Mouse (Mus musculus): ENCODE measurements around the gene Dpyd.

Gene Dpyd

DNA sequence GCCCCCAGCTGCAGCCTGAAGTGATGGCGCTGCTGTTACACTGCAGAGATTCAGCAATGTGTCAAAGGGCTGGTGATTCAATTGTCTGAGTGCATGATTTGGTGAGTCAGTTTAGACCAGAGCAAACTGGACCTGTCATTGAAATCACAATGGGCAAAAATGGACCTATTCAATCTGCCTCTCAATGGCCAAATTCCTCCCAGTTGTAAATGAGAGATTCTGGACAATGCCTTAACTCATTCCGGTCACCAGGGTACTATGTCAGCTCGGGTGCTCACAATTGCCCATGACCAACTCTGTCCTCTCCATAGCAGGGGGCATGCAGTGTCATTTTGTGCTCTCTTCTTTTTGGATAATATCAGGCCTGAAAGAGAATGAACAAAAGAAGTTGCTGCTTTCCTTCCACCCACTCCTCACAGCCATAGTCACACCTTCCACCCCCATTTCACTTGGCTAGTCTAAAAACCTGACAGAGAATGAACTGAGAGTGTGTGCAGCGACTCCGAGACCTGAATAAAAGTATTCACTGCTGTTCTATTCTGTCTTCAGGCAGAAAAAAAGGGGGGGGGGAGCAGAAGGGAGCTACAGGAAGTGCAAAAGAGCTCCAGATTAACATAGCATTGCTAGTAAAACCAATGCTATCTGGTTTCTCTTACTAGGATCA, 533.4 kb downstream of the Dpyd start:
- DNase-seq (ENCODE audit: low read depth, low spot score), result no peak

DNA sequence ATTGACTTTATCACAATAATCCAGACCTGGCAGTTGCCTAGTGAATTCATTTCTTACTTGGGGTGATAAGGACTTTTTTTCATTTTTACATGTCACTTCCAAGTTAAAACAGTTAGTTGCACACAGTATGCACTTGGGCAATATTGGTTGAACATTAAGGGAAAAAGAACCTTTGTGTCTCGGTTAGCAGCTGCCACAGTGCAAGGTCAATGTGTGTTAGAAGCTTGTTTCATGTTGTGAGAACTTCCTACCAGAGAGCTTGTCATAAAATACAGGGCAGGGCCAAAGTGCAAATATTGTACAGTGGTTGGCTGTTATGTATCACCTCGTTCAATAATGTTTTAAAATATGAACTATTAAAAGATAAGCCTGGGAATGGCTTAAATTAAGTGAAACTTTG, 564.1 kb downstream of the Dpyd start:
- DNase-seq (ENCODE audit: low read depth, low spot score), result no peak

DNA sequence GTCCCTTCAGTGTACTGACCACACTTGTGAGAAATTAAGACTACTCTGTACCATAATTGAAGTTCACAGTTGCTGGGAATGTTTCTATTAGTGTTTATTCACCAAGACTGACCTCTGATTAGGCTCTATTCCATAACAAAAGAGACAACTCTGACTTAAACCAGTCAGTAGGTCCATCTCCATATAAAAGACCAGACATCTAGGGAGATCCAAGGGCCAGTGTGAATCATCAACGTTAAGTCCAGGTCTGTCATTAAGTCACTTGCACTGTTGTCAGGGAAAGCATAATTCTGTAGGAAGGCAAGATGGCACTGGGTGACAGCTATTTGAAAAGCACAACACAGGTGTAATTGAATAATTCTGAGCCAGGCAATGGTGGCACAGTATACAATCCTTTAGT, 566.1 kb downstream of the Dpyd start:
- DNase-seq (ENCODE audit: low read depth, low spot score), result no peak

DNA sequence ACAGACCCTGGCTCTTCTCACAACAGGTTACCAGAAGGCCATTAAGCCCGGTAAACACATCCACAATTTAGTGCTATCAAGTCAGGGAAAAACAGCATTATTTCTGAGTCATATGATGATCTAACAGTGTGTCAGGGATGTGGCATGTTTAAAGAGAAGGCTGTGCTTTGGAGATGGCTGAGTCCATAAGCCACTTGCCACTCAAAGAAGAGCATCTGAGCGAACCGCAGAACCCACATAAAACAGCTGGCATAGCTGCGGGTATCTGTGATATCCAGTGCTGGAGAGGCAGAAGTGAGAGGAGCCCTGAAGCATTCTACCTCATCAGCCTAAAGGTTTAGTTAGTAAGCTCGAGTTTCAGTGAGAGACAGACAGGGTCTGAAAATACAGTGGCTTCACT, 581.1 kb downstream of the Dpyd start:
- no peak for DNase-seq (ENCODE audit: low read depth, low spot score)

DNA sequence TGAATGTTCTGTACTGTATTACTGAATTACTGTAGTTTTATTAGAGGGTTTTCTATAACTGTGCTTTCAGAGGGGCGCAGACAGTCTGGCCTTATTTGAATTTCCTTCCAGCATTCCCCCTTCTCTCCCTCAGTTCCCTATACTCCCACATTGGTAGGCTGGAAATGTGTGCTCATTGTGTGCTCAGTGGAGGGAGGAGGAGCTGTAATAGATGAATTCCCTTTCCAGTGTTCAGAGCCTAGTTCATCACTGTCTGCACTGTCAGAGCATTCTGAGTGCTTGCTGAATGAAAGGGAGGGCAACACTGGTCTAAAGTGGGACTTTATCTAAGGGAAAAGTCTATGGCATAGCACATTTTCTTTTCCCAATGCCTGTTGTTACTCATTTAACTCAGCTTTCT, 582.9 kb downstream of the Dpyd start:
- DNase-seq (ENCODE audit: low read depth, low spot score), result no peak

GRCm38 (mm10) chr3:119154604-119155444, 592.9 kb downstream of the Dpyd start:
- no peak for DNase-seq (ENCODE audit: low read depth, low spot score)

- no peak for DNase-seq (ENCODE audit: low read depth, low spot score)
Observed at GRCm38 (mm10) chr3:119158670-119159069, 596.7 kb downstream of the Dpyd start.

DNA sequence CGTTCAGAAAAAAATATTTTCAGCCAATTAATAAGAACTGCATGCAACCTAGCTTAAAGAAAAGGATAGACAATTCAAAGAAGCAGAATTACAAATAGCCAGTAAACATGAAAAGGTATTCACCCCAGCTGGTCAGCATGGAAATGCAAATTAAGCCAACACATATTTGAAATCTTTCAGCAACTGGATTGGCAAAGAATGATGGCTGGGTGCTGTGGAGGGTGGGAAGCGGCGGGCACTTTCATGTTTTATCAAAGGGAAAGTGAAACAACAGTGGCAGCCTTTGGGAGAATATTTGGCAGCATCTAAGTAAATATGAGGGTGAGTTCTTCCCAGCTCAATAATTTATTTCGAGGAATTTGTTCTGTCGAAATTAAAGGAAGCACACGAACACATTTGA, 603.8 kb downstream of the Dpyd start:
- DNase-seq (ENCODE audit: low read depth, low spot score), result no peak

GRCm38 (mm10) chr3:119168166-119168565, 606.2 kb downstream of the Dpyd start:
- no peak for DNase-seq (ENCODE audit: low read depth, low spot score)

- no peak for DNase-seq (ENCODE audit: low read depth, low spot score)
Observed at GRCm38 (mm10) chr3:119168661-119169060, 606.7 kb downstream of the Dpyd start.

DNA sequence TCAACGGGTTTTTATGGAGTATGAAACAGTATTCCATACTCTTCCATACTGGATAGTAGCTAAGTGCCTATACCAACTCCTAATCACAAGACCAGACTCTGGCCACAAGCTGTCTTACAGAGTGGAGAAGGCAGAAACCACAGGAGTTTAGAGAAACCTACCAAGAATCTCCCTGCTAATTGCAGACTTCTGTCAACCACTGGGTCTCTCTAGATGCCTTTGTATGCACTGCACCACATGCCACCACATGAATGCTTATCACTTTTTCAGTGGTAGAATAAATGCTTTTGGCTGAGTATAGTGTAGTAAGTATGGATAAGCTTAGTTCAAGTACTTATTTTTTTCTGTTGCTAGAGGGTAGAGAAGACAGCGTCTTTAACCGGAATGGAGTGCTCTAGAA, 621.3 kb downstream of the Dpyd start:
- DNase-seq (ENCODE audit: low read depth, low spot score), result no peak

DNA sequence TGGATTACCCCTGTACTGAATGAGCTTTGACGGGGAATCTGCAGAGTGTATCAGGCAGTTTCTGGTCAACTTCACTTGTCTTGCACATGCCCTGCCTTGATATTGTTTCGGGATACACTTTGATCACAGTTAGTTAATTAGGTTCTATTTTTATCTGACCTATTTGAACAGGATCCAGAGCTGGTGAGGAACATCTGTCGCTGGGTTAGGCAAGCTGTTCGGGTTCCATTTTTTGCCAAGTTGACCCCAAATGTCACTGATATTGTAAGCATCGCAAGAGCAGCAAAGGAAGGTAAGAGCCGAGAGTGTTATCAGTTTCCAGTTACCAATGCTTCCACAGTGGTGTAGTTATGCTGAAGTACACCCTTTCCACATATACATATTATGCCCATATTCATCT, 632.1 kb downstream of the Dpyd start:
- DNase-seq (ENCODE audit: low read depth, low spot score), result no peak

DNA sequence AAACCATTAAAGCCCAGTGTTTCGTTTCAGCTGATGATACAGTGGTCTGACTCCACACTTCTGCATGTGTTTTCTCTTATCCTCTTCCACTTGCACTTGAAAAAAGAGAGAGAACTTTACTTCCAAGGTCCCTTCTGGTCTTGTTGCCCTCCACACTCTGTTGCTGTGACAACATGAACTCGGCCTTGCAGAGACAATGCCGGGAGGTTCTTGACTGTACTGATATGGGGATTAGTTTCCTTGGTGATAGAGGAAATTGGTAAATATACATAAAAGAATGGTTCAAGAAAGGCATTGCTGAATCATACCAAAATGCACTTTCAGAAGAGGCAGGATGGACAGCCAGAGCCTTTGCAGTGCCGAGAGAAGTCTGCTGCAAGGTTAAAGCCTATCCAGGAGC, 633.7 kb downstream of the Dpyd start:
- no peak for DNase-seq (ENCODE audit: low read depth, low spot score)

- DNase-seq (ENCODE audit: low read depth, low spot score), result no peak
Observed at GRCm38 (mm10) chr3:119220763-119221412, 659.0 kb downstream of the Dpyd start.

DNA sequence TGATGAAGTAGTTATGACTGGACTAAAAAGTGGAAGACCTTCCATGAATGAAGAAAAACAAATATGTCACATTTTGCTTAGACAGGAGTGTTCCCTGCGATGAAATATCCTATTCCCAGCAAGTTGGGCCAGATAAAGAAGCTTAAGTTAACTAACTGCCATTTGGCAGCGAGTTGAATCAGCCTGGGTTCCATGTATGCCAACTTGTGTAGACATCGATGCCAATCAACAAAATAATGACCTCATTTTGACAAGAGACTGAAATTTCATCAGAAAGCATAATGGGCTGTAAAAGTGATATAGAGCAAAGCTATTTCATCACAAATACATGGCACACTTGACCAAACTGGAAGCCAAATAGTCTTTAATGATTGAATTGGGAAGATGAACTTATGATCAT, 681.3 kb downstream of the Dpyd start:
- no peak for DNase-seq (ENCODE audit: low read depth, low spot score)

- no peak for DNase-seq (ENCODE audit: low read depth, low spot score)
Observed at GRCm38 (mm10) chr3:119256516-119256915, 694.6 kb downstream of the Dpyd start.

- DNase-seq (ENCODE audit: low read depth, low spot score), result no peak
Observed at GRCm38 (mm10) chr3:119275241-119275640, 713.3 kb downstream of the Dpyd start.

GRCm38 (mm10) chr3:119280671-119281070, 718.7 kb downstream of the Dpyd start:
- DNase-seq (ENCODE audit: low read depth, low spot score), result no peak

- no peak for DNase-seq (ENCODE audit: low read depth, low spot score)
Observed at GRCm38 (mm10) chr3:119314693-119315092, 752.8 kb downstream of the Dpyd start.

- DNase-seq (ENCODE audit: low read depth, low spot score), result no peak
Observed at GRCm38 (mm10) chr3:119329063-119329462, 767.1 kb downstream of the Dpyd start.

- DNase-seq (ENCODE audit: low read depth, low spot score), result no peak
Observed at GRCm38 (mm10) chr3:119333335-119334305, 771.7 kb downstream of the Dpyd start.
